Mouse (Mus musculus) C2C12 (cell line): ENCODE measurements around the gene Stk11. TPM values are rescaled to one million over a fixed set of nuclear protein-coding genes. Genes with fewer than 3 reads are reported as not detected.
A peak's percentile ranks its signal among the peaks of the same experiment; 100 is the strongest.

Experiments used
- H3K27me3 ChIP-seq: one replicate; pipeline ENCODE4 v1.6.1; 2011; ENCODE audit not compliant: control insufficient read depth, insufficient read depth, insufficient read length
- H3K36me3 ChIP-seq: one replicate; pipeline ENCODE4 v1.6.1; 2011; ENCODE audit not compliant: control insufficient read depth, insufficient read depth
- H3K4me3 ChIP-seq: one replicate; pipeline ENCODE4 v1.5.1; 2011; ENCODE audit warnings: mild to moderate bottlenecking, control low read depth; ENCODE audit not compliant: poor library complexity, insufficient read depth, severe bottlenecking
- H3K79me2 ChIP-seq: one replicate; pipeline ENCODE4 v1.6.1; 2011; ENCODE audit not compliant: control insufficient read depth, insufficient read depth
- H3K79me3 ChIP-seq: one replicate; pipeline ENCODE4 v1.6.1; 2011; ENCODE audit warnings: low read depth, control low read depth
- H3ac ChIP-seq: one replicate; pipeline ENCODE3; 2011; ENCODE audit warnings: low read depth; ENCODE audit not compliant: control insufficient read depth, insufficient read length
- CEBPB ChIP-seq: IDR thresholded peaks from one replicate; pipeline ENCODE4 v1.6.1; 2011; ENCODE audit warnings: low read depth, mild to moderate bottlenecking, control low read depth, moderate library complexity
- CTCF ChIP-seq: IDR thresholded peaks from one replicate; pipeline ENCODE4 v1.5.1; 2011; ENCODE audit not compliant: control insufficient read depth, insufficient read depth, insufficient read length
- FOSL1 ChIP-seq: IDR thresholded peaks from one replicate; pipeline ENCODE4 v1.8.0; 2011; ENCODE audit warnings: mild to moderate bottlenecking, low read length; ENCODE audit not compliant: poor library complexity, insufficient read depth, severe bottlenecking
- MAX ChIP-seq: IDR thresholded peaks from one replicate; pipeline ENCODE4 v1.6.1; 2011; ENCODE audit warnings: mild to moderate bottlenecking, control low read depth
- MYOD1 ChIP-seq: IDR thresholded peaks from one replicate; pipeline ENCODE4 v1.6.1; 2011; ENCODE audit warnings: low read depth; ENCODE audit not compliant: control insufficient read depth, insufficient read length
- MYOG ChIP-seq: IDR thresholded peaks from one replicate; pipeline ENCODE4 v1.6.1; 2011; ENCODE audit not compliant: control insufficient read depth, insufficient read length; ENCODE audit errors: extremely low read depth
- USF1 ChIP-seq: IDR thresholded peaks from one replicate; pipeline ENCODE4 v1.6.1; 2011; ENCODE audit warnings: low read depth, mild to moderate bottlenecking, control low read depth, moderate library complexity
- polyA plus RNA-seq: library from polyadenylated mRNA; unstranded; fragments of >200 nt; fragmentation: generic; extraction: Trizol; gene quantifications from one replicate; pipeline ENCODE4 v1.2.1, GENCODE M21; 2012; ENCODE audit warnings: missing spikeins

Gene Stk11
- polyA plus RNA-seq, 1 experiment = 106 TPM

DNA sequence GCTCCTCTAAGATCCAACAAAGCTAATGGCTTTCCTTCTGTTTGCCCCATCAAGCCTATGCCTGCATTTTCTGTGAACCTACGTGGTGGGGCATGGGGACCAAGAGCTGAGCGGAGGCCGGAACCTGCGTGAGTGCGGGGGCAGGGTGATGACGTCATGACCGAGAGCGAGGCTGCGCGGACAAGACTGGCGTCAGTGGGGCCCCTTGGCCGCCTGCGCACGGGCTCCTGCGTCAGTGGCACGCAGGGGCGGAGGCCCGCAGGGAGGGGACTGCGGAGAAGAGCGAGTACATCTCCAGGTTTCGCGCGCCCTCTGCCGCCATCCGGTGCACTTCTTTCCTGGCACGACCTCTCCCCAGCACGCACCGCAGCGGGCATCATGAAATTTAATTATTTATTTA lies 25.6 kb downstream of the Stk11 start:
- no peak for TF ChIP-seq MYOD1
- no peak for TF ChIP-seq CEBPB
- TF ChIP-seq MAX = peak; percentile 66
- TF ChIP-seq CTCF = peak; percentile 87
- TF ChIP-seq USF1 = no peak
- no peak for TF ChIP-seq MYOG
- no peak for TF ChIP-seq FOSL1
- Histone ChIP-seq H3K79me3 (peaks cover 29% of the 10 kb centered on the region), H3K27me3 (no peaks in the 10 kb centered on the region), H3K79me2 (peaks cover 42% of the 10 kb centered on the region), H3K4me3 (no peak overlapping the region), H3ac (peak overlapping the region; percentile 39), H3K36me3 (peaks cover 28% of the 10 kb centered on the region)

DNA sequence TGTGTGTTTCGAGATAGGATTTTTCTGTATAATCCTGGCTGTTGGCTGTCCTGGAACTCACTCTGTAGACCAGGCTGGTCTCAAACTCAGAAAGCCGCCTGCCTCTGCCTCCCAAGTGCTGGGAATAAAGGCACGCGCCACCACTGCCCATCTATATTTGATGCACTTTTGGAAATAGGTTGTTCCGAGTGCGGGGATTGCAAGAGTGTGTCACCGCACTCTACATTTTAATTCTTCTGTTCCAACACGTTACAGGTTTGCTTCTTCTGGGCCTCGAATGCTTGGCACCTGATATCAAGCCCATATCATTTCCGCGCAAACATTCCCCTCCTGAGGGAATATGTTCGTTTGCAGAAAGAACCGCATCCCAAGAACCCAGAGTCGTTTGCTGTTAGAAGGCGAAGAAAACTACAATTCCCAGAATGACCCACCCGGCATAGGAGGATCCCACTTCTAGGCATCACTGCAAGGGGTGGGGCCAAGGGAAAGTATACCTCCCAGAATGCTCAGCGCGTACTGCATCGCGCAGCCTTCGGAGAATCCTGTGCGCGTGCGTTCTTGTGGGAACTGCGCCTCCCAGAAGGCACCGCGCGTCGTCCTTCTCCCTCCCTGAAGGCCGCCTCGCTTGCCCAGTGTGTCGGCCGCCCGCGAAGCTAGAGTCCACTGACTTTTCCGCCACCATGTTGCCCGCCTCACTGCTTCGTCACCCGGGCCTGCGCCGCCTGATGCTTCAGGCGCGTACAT lies 26.4 kb downstream of the Stk11 start:
- Histone ChIP-seq H3ac (peak overlapping the region; percentile 99), H3K79me3 (peaks cover 33% of the 10 kb centered on the region), H3K4me3 (peak overlapping the region; percentile 79), H3K79me2 (peaks cover 49% of the 10 kb centered on the region), H3K36me3 (peaks cover 34% of the 10 kb centered on the region), H3K27me3 (no peaks in the 10 kb centered on the region)
- no peak for TF ChIP-seq USF1
- peak; percentile 94 for TF ChIP-seq MAX
- no peak for TF ChIP-seq MYOD1
- TF ChIP-seq CEBPB = no peak

DNA sequence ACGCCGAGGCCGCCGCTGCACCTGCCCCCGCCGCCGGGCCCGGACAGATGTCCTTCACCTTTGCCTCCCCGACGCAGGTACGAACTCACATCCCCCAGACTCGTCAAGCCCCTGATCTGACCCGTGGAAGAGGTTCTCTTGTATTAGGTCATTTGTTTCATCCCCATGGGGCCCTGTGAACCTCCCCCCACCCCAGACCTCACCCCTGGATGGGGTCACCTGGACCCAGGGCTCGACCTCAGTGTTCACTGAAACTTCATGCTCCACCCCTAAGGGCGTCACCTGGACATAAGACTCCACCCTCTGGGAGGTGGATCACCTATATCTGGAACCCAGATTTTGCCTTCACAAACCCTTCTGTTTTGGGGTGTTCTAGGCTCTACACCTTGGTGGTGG lies 26.9 kb downstream of the Stk11 start:
- Histone ChIP-seq H3K4me3 (peak overlapping the region; percentile 79), H3K79me2 (peaks cover 49% of the 10 kb centered on the region), H3K36me3 (peaks cover 34% of the 10 kb centered on the region), H3K79me3 (peaks cover 33% of the 10 kb centered on the region), H3ac (peak overlapping the region; percentile 99), H3K27me3 (no peaks in the 10 kb centered on the region)
- TF ChIP-seq MAX (no peak), USF1 (no peak), CEBPB (no peak), MYOG (no peak), MYOD1 (no peak), FOSL1 (no peak), CTCF (no peak)

DNA sequence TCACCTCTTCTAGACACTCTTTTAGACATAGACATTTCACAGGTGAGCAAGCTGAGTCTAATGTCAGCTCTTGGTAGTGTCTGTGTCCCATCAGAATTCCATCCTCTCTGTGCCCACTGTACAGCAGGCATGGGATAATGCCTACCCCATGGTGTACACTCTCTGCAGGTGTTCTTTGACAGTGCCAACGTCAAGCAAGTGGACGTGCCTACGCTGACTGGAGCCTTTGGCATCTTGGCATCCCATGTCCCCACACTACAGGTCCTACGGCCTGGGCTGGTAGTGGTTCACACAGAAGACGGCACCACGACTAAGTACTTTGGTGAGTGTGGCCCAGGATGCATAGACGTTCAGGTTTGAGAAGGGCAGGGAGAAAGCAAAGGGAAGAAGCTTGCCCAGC lies 28.1 kb downstream of the Stk11 start:
- H3K79me3 ChIP-seq = peaks cover 33% of the 10 kb centered on the region
- TF ChIP-seq CEBPB (no peak), MYOD1 (no peak), FOSL1 (no peak), MAX (no peak), MYOG (no peak), USF1 (no peak), CTCF (no peak)
- H3K36me3 ChIP-seq = peaks cover 34% of the 10 kb centered on the region
- peak overlapping the region; percentile 26 for H3ac ChIP-seq
- no peaks in the 10 kb centered on the region for H3K27me3 ChIP-seq
- H3K79me2 ChIP-seq = peaks cover 51% of the 10 kb centered on the region
- no peak overlapping the region for H3K4me3 ChIP-seq

DNA sequence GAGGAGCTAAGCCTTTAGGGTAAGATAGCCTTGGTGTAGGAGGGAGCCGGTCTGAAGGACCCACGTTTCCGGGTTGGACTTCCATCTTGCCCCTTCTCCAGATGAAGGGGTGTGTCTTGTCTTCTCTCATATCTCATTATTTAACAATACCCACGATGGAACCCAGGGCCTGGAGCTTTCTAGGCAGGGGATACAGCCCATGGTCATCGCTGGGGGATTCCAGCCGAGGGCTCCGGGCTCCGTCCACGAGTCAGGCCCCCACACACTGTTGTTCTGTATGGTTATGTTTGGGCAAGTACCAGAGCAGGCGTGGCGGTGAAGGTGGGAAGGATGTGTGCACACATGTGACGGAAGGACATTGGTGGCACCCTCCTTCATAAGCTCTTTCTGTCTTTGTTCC lies 28.6 kb downstream of the Stk11 start:
- Histone ChIP-seq H3K79me2 (peaks cover 56% of the 10 kb centered on the region), H3ac (no peak overlapping the region), H3K36me3 (peaks cover 34% of the 10 kb centered on the region), H3K4me3 (no peak overlapping the region), H3K79me3 (peaks cover 33% of the 10 kb centered on the region), H3K27me3 (no peaks in the 10 kb centered on the region)
- TF ChIP-seq USF1 = no peak
- no peak for TF ChIP-seq CTCF
- TF ChIP-seq MYOD1 = no peak
- TF ChIP-seq FOSL1 = no peak
- TF ChIP-seq CEBPB = no peak
- TF ChIP-seq MAX = no peak

DNA sequence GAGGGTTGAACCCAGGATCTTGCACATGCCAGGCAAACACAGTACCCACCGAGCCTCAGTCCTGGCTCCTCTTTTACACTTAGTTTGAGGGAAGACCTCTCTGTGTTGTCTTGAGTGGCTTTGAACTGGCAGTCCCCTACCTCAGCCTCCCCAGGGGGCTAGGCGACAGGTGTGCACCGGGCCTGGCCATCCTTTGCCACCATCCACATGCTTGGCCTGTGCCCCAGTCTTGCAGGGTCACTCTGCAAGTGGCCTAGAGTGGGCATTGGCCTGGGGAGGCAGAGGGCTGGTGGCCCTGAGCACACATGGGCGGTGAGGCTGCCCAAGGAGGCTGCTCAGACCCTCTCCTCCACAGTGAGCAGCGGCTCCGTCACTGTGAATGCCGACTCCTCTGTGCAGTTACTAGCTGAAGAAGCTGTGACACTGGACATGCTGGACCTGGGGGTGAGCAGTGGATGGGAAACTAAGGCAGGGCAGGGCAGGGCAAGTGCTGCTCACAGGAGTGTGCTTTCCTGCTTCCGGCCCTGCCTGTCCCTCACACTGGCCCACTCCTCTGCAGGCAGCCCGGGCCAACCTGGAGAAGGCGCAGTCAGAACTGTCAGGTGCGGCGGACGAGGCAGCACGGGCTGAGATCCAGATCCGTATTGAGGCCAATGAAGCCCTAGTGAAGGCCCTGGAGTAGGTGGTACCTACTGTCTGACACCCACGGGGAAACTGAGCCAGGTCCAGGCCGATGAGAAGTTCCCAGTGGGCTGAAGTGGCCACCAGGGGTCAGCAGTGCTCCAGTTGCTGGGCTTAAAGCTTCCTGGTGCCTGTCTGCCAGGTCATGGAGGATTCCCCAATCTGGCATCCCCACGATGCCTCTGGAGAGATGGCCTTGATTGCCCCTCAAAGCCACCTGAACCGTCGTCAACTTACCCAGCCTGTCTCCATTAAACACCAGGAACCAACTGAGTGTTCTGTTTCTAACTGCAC lies 29.5 kb downstream of the Stk11 start:
- Histone ChIP-seq H3K79me3 (peaks cover 40% of the 10 kb centered on the region), H3K4me3 (no peak overlapping the region), H3ac (peak overlapping the region; percentile 25), H3K79me2 (peaks cover 66% of the 10 kb centered on the region), H3K36me3 (peaks cover 40% of the 10 kb centered on the region), H3K27me3 (no peaks in the 10 kb centered on the region)
- no peak for TF ChIP-seq USF1
- TF ChIP-seq MAX = no peak
- peak; percentile 85 for TF ChIP-seq CTCF
